Mouse (Mus musculus) v-Abl transformed pro-B cells (cell line): Measurements from ENCODE around the gene Ppfia1.

Source experiments
- in situ Hi-C, 2 experiments: fragments of 400-800 bp; cut with MboI; formaldehyde crosslinking; loops; one replicate each; pipeline ENCODE4 v1.15.1; 2025; ENCODE audit not compliant: unreplicated experiment in 2 of 2

Ppfia1 gene

GRCm38 (mm10) chr7:144448186-144448585 is 105.3 kb downstream of the Ppfia1 start:
- in situ Hi-C loops: loop anchor here (25.0 kb wide), 2 partner anchors 611 to 661 kb away; partner anchors contain the start of gene Mrgpre (in 1 of the 2)

DNA sequence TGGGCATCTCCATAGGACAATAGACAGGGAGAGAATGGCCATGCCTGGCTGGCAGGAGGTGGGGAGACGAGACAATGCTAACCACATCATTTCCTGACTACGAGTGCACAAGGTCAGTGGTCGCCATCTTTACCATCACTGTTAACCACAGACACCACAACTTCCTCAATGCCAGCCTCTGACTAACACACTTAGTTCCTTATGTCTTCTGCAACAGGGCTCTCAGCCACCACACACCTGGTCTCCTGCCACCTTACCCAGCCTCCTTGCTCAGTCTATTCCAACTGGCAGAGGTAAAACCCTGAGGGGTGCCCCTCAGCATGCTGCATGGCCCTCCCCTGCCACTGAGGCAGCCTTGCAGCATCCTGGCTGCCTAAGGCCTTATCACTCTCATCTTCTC is 106.4 kb downstream of the Ppfia1 start:
- in situ Hi-C loops: loop anchor here (25.0 kb wide), 2 partner anchors 610 to 660 kb away; partner anchors contain the start of gene Mrgpre (in 1 of the 2)

DNA sequence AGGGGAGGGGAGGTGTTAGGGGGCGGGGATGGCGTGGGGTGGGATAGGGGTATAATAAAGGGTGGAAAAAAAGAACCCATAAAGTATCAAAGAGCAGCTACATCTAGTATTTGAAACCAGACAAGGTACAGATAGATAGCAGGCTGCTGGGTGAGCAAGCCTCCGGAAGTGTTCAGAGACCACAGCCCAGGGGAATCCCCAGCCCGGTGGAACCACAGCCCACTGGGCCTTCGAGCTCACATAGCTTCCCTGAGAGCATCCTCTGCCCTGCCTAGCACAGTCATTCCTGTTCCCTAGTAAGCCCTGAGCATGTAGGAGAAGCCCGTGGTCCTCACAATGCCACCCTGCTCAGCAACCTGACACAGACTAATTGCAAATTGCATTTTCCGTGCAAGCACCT is 108.7 kb downstream of the Ppfia1 start:
- in situ Hi-C loops: loop anchor here (25.0 kb wide), 2 partner anchors 607 to 657 kb away; partner anchors contain the start of gene Mrgpre (in 1 of the 2)

GRCm38 (mm10) chr7:144441976-144442375 is 111.6 kb downstream of the Ppfia1 start:
- in situ Hi-C loops: loop anchor here (25.0 kb wide), 2 partner anchors 605 to 655 kb away; partner anchors contain the start of gene Mrgpre (in 1 of the 2)

DNA sequence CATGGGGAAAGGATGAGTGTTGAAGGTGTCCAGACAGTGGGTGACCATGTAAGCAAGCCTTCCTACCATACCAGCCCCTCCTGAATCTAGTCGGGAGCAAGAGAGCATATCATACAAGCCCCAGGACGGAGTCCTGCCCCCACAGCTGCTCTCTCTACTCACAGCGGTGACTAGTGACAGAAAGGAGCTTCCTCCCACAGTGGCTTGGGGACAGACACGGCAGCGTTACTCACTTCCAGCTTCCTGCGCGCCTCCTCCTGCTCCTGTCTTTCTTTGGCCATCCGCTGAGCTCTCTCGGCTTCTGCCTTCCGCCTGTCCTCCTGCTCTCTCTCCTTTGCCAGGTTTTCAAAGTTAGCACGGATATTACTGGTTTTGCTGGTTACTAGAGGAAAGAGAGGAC is 112.1 kb downstream of the Ppfia1 start:
- in situ Hi-C loops: loop anchor here (25.0 kb wide), 2 partner anchors 604 to 654 kb away; partner anchors contain the start of gene Mrgpre (in 1 of the 2)

- in situ Hi-C loops: loop anchor here (25.0 kb wide), 2 partner anchors 602 to 652 kb away; partner anchors contain the start of gene Mrgpre (in 1 of the 2)
Measured at GRCm38 (mm10) chr7:144438811-144439210, 114.7 kb downstream of the Ppfia1 start.

- in situ Hi-C loops: loop anchor here (25.0 kb wide), 2 partner anchors 596 to 646 kb away; partner anchors contain the start of gene Mrgpre (in 1 of the 2)
Measured at GRCm38 (mm10) chr7:144432920-144433319, 120.6 kb downstream of the Ppfia1 start.

DNA sequence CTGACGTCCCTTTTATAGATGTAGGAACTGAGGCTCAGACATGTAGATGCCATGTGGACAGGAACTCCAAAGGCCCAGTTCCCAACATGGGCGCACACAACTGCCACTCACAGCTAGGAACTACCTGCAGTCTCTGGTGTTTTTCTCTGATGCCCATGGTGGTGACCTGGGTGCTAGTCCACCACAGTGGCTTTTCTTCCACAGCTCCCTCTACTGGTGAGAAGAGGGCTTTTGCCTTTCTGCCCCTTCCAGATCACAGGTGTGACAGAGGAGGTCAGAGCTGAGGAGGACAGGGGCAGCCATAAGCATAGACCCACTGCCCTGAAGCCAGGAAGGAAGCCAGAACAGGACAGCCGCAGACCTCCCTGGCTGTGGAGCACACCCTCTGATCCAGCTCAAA is 126.1 kb downstream of the Ppfia1 start:
- in situ Hi-C loops: loop anchor here (5.0 to 25.0 kb wide), 5 partner anchors 210 to 640 kb away; partner anchors contain the start of gene Mrgpre (in 1 of the 2)
